8 mouse cellular contexts compared by ENCODE assay signal in the genomic region with DNA sequence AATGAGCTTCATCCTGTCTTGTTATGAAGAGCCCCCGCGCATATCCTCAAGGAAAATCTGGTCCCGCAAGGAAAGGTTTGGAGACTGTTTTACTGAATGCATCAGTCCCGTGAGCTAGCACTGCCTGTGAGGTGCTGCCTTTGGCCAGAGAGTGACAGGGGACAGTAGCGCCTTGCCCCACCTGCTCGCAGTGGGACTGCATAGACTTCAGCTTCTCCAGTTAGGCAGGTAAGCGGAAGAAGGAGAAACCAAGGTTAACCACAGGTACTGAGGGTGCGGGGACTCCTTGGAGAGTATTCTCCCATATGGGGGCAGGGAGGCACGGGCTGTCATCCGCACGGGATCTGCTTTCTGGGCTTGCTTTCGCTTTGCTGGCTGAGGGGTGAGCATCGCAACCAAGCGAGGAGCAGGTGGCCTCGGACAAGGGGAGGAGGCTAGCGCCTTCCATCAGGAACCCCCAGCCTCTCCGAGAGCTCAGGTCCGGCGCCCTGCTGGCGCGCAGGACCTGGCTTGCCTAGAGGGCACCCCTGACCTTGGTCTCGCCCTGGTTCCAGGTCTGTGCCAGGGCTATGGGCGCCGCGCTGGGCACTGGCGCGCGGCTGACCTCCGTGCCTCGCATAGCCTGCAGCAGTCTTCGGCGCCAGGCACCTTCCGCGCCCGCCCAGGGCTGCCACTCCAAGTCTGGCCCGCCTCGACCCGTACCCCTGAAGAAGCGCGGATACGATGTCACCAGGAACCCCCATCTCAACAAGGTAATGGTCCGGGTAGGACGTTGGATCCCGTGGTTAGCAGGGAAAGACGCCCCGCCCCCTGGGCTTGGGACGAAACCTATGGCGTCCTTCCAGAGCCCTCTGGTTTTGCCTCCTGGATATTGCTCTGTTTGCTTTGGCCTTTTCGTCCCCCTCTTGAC. TPM values are rescaled to one million over a fixed set of nuclear protein-coding genes. Genes with fewer than 3 reads are reported as not detected.
A peak's percentile ranks its signal among the peaks of the same experiment; 100 is the strongest.
DNase-seq lines count a peak whose midpoint lies in the region; ATAC-seq and TF ChIP-seq lines count a peak whose summit lies in the region.

A gene (plus strand): TSS at position 51 of the 910 bp plus-strand sequence.

- H3K27ac ChIP-seq in cerebellum, adult 2 months (ENCODE audit: insufficient read depth, low read length) = peak within 1 kb of the TSS; percentile 99
- no peak within 1 kb of the TSS for H3K27ac ChIP-seq in liver, embryonic 16.5 days (ENCODE audit: low read length)
- H3K27ac ChIP-seq in olfactory bulb, adult 2 months (ENCODE audit: insufficient read depth, low read depth, low read length) = peak within 1 kb of the TSS; percentile 97

- H3K9me3 ChIP-seq in liver, embryonic 16.5 days (replicated peaks; ENCODE audit: control insufficient read depth, low read length) = no peaks in the 10 kb centered on the region

- peaks cover 9% of the 10 kb centered on the region; the same call in 1 of the 2 replicates for H3K4me1 ChIP-seq in cerebellum, adult 2 months (ENCODE audit: control insufficient read depth, insufficient read depth, low read length)
- no peaks in the 10 kb centered on the region for H3K4me1 ChIP-seq in liver, embryonic 16.5 days (ENCODE audit: control insufficient read depth, low read depth, low read length)
- peaks cover 11% of the 10 kb centered on the region for H3K4me1 ChIP-seq in olfactory bulb, adult 2 months (ENCODE audit: control insufficient read depth, insufficient read depth, low read length)

- TF ChIP-seq POLR2A in cerebellum, adult 2 months (IDR thresholded peaks at IDR 0.05; ENCODE audit: borderline replicate concordance, insufficient read depth, low read length) = peak; percentile 60
- 0 out of 2 replicates have a peak, but pooled peaks have one; percentile 28 for TF ChIP-seq POLR2A in olfactory bulb, adult 2 months (IDR thresholded peaks at IDR 0.05; ENCODE audit: insufficient read depth, low read depth, low read length)

- no peak for TF ChIP-seq CTCF in Patski (IDR thresholded peaks at IDR 0.05)
- no peak for TF ChIP-seq CTCF in cerebellum, adult 2 months (IDR thresholded peaks at IDR 0.05; ENCODE audit: borderline replicate concordance, insufficient read depth, low read depth, low read length)
- TF ChIP-seq CTCF in olfactory bulb, adult 2 months (IDR thresholded peaks at IDR 0.05; ENCODE audit: insufficient read depth, low read depth, low read length) = no peak

- CTCF ChIA-PET in Patski (lab: Charles Lee) = interaction anchor here (0.9 to 1.5 kb wide), 3 partner anchors 12 to 209 kb away, joined by 3 to 4 read pairs (median 3); no protein-coding TSS in a partner anchor

- H3K9ac ChIP-seq in liver, embryonic 16.5 days (ENCODE audit: low read depth, low read length) = no peak within 1 kb of the TSS

- no peaks in the 10 kb centered on the region for H3K36me3 ChIP-seq in liver, embryonic 16.5 days (ENCODE audit: control insufficient read depth, insufficient read depth)

- no peaks in the 10 kb centered on the region for H3K27me3 ChIP-seq in Patski
- H3K27me3 ChIP-seq in cerebellum, adult 2 months (ENCODE audit: control insufficient read depth, insufficient read depth, low read length) = no peaks in the 10 kb centered on the region
- peaks cover 7% of the 10 kb centered on the region for H3K27me3 ChIP-seq in liver, embryonic 16.5 days (ENCODE audit: control insufficient read depth, insufficient read depth, low read depth, low read length)

- in situ Hi-C loops in Patski (cut with MboI; ENCODE audit: low pct_unique_long_range_greater_than_20kb) = loop anchor here (10.0 kb wide), 1 partner anchor 212 kb away; no protein-coding TSS in a partner anchor

- POLR2A ChIA-PET in Patski (lab: Charles Lee) = no interaction called here

- intact Hi-C loops in heart, postnatal 25 days (cut with DNase I) = no loop called here

- WGBS in cerebellum, adult 2 months = 2% methylated on average over 49 of the region's 49 CpGs
- 6% methylated on average over 49 of the region's 49 CpGs for WGBS in liver, embryonic 16.5 days (ENCODE audit: insufficient replicate concordance)
- WGBS in olfactory bulb, adult 2 months = 3% methylated on average over 49 of the region's 49 CpGs

- ATAC-seq in Patski = peak; percentile 70
- no peak for ATAC-seq in liver, embryonic 16.5 days (ENCODE audit: low read depth)

- H3K4me2 ChIP-seq in liver, embryonic 16.5 days (ENCODE audit: low read depth, low read length) = peak within 1 kb of the TSS; percentile 67

- peak within 1 kb of the TSS; percentile 88 for H3K4me3 ChIP-seq in cerebellum, adult 2 months (replicated peaks; ENCODE audit: insufficient read depth, low read depth, low read length)
- H3K4me3 ChIP-seq in liver, embryonic 16.5 days (ENCODE audit: low read depth, low read length) = peak within 1 kb of the TSS; percentile 41
- peak within 1 kb of the TSS; percentile 67 for H3K4me3 ChIP-seq in olfactory bulb, adult 2 months (ENCODE audit: insufficient read depth, low read depth, low read length)

- no peak for DNase-seq in Patski (ENCODE audit: low read depth, low spot score)
- DNase-seq in cerebellum, adult 2 months = peak; percentile 88 to 90
- DNase-seq in forelimb bud, embryonic 11.5 days (ENCODE audit: low read depth, low spot score) = peak; percentile 25
- DNase-seq in heart, postnatal 25 days (ENCODE audit: low spot score) = peak; percentile 42
- peak; percentile 46 to 71 for DNase-seq in layer of hippocampus, adult 18-20 months (ENCODE audit: low spot score in 2 of 2)
- DNase-seq in thymus, postnatal 36 days = no peak

RNA-seq across cellular contexts. Expression of the gene that starts here (rescaled TPM):
- 12.1 TPM for polyA plus RNA-seq in Patski (2021)
- 57.9 and 58.3 TPM in 2 replicates for polyA plus RNA-seq in cerebellum, adult 2 months (2012; rRNA removed)
- 100 to 1,000 TPM; 119 to 135 TPM for total RNA-seq in heart, postnatal 25 days (2021)
- 10 to 100 TPM; 90.2 to 91.4 TPM for total RNA-seq in layer of hippocampus, adult 18-20 months (2021)
- polyA plus RNA-seq in liver, embryonic 16.5 days (2015; fragmentation: Nextera tagmentation; extraction: Ambion mirVana) = 0.18 TPM in 1 of 2 replicates, not detected in the other
- polyA plus RNA-seq in olfactory bulb, adult 2 months (2012; ENCODE audit: insufficient read depth, insufficient read length, low replicate concordance, missing spikeins) = not detected in 2 replicates

Comparison
In these comparisons a context has a peak if more than half of its experiments do, and no peak if none do; other contexts are left out.
1. RNA of the gene that starts here (polyA plus RNA-seq): 57.9 to 58.3 TPM in cerebellum, adult 2 months and 12.1 TPM in Patski (single experiment); 0.18 TPM in liver, embryonic 16.5 days and not detected in olfactory bulb, adult 2 months; every median in the first group is over 10 times any median in the second.
2. DNase-seq: peak in cerebellum, adult 2 months (2 of 2), forelimb bud, embryonic 11.5 days (single experiment), heart, postnatal 25 days (single experiment) and layer of hippocampus, adult 18-20 months (2 of 2); none in Patski (single experiment) and thymus, postnatal 36 days (0 of 2).
3. Peak in every context shown above with its lines, with median percentiles within 50 percentile points of each other: H3K4me3 ChIP-seq.